Mouse (Mus musculus) adrenal gland, postnatal 25 days (tissue): ENCODE measurements around the gene Nos1. TPM values are rescaled to one million over a fixed set of nuclear protein-coding genes. Genes with fewer than 3 reads are reported as not detected.
A peak's percentile ranks its signal among the peaks of the same experiment; 100 is the strongest.

ENCODE experiments used
- DNase-seq: peaks from one replicate; pipeline ENCODE4 v3.0.0; 2021; ENCODE audit warnings: mixed read lengths
- total RNA-seq: library from RNA; stranded (reverse); gene quantifications from 2 replicates; pipeline ENCODE4 v1.2.3, GENCODE M21; 2021

The Nos1 gene
- total RNA-seq, 1 experiment from 2014 or later = 0.21 TPM

GRCm38 (mm10) chr5:117999061-117999460, 218.2 kb downstream of the Nos1 start:
- DNase-seq = no peak

GRCm38 (mm10) chr5:117999584-117999983, 218.8 kb downstream of the Nos1 start:
- DNase-seq = no peak

- DNase-seq = peak; percentile 73
These were observed 221.2 kb downstream of the Nos1 start for GRCm38 (mm10) chr5:118002059-118002458.

- DNase-seq = peak; percentile 79
These were observed 223.8 kb downstream of the Nos1 start for GRCm38 (mm10) chr5:118004619-118005018.

GRCm38 (mm10) chr5:118005728-118006127, 224.9 kb downstream of the Nos1 start:
- DNase-seq = no peak

- peak; percentile 55 for DNase-seq
These were observed 227.5 kb downstream of the Nos1 start for GRCm38 (mm10) chr5:118008344-118008743.

Other genes with a start within 250 kb of the Nos1 start
- 50.1 and 70.4 TPM in 2 replicates for gene Fbxo21, start 195.7 kb downstream of the Nos1 start, total RNA-seq
- gene Tesc, start 246.7 kb downstream of the Nos1 start, total RNA-seq = 103 and 131 TPM in 2 replicates